Mouse (Mus musculus) spleen, postnatal 10 days (tissue): Measurements from ENCODE around the gene Hand1.

Source experiments
- DNase-seq, 2 experiments: peaks; one replicate each; pipeline ENCODE4 v3.0.0; 2021 to 2022; ENCODE audit warnings: low spot score in 2 of 2

The Hand1 gene

DNA sequence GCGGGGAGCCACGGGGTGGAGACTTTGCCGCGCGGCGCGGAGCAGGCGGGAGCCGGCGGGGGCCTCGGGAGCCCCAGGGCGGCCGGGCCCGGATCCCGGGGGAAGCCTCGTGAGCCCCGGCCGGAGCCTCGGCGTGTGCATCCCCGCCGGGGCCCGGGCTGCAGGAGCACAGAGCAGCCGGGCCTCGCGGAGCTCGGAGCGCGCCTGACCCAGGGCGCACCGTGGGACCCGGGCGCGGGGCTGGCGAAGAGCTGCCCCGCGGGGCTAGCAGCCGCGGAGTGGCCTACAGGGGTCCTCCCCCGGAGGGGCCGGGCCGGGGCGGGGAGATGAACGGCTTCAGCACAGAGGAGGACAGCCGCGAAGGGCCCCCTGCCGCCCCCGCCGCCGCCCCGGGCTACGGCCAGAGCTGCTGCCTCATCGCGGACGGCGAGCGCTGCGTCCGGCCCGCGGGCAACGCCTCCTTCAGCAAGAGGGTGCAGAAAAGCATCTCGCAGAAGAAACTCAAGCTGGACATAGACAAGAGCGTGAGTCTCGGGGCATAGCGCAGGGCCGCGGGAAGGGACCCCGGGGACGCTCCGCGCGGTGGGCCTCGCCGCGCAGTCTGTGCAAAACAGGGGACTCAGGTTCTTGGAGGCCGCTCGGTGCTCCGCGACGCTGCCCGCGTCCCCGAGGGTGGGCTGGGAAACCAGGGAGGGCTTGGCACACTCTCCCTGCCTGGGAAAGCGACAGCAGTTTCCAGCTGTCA, 30.7 kb downstream of the Hand1 start:
- DNase-seq: peak; percentile 50 to 57

DNA sequence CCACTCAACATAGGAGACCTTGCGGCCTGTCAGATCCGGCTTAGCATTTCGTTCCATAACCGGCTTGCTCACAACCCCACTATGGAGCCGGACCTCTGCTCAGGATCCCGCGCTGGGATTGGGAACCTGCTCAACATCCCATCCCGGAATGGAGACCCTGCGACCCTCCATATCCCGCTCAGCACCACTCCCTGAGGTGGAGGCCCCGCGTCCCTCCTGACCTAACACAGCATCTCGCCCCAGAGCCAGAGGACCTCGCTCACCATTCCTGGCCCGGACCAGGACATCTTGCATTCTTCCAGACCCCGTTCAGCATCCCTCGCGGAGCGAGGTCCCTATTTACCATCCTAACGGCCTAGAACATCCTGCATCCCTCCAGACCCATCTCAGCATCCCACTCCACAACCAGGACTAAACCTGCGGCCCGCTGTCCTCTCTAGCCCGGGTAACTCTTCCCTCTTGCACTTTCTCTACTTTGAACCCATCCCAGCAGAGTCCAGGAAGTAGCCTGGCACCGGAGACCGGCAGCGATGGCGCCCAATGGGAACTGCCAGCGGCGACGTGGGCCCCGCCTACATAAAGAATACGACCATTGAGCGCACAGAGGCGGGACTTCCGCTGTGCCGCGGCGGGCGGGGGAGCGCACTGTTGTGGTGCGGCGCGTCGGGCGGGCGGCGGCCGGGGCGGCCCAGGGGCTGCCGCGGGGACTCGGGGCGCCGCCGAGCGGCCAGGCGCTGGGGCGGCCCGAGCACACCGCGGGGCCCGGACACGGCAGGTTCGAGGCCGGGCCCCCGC, 31.4 kb downstream of the Hand1 start, which contains the start of gene Sap30l:
Gene Sap30l, plus strand, starts transcription at position 667 of the 795 bp plus-strand sequence.
- DNase-seq: peak; percentile 92 to 98

DNA sequence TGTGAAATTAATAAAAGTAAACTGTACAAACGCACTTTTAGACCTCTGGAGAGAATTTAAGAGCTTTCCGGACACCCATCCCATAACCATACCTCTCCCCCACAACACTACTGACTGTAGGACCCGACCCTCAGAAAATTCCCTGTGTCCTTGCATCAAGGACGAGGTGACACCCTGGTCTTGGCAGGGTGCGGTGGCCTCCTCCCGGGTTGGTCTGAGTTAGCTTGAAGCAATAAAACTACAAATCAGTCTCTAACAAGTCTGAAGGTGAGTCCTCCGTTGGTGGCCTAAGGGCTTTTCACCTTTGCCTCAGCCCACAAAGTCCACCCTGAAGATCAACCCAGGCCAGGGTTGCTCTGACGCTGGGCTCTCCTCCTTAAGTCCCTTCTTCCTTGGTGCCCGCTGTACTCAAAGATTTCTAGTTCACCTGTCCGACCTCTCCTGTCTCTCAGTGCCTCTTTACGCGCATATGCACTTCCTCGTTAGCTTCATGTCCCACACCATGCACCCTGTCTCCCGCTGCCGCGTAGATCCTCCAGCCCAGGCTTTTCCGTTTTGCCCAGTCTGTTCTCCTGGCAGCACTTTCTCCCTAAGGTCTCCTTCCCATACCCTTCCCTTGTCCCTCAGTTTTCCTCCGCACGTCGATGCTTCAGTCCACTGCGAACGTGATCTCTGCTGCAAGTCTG, 32.2 kb downstream of the Hand1 start:
- DNase-seq: peak in 1 of 2 experiments; percentile 42

DNA sequence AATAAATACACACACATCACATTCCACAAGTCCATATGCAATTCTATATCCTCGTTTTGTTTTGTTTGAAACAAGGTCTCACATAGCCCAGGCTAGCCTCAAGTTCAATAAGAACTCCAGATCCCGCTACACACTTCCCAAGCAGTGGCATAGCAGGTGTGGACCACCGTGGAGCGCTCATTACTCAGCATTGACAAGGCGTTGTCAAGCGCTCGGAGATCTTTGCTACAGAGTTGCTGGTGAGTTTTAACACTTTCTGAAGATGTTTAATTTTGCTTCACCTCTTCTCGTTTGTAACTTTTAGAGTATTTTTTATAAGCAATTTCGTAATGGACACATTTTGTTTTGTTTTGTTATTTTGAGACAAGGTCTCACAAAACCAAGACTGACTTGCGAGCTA, 33.2 kb downstream of the Hand1 start:
- DNase-seq: no peak

DNA sequence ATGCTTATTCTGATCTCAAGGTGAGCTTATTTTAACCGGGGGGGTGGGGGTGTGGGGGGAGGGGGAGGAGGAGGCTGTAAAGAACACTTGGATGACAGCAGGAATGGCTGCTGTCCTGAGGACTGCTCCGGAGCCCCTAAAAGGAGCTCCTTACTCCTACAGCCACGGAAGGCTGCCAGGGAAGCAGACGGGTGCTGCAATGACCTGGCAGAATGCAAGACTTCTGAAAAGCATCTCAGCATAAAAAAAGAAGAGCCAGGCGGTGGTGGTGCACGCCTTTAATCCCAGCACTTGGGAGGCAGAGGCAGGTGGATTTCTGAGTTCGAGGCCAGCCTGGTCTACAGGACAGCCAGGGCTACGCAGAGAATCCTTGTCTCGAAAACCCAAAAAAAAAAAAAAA, 34.8 kb downstream of the Hand1 start:
- no peak for DNase-seq

DNA sequence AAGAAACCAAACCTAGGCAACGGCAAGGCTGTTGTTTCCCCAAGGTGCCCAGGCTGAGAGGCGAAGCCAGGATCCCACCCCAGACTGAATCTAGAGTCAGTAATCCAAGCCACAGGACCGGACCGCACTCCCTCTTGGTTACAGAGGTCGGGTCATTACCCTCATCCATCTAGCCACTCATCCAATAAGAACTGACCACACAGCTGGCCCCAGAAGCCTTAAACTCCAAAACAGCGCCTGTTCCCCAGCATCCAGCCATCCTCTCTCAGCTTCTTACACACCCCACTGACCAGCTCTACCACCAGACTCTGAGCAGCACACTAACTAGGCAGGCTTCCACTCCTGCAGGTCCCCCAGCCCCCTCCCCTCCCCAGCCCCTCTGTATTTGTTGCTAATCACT, 37.5 kb downstream of the Hand1 start:
- DNase-seq: no peak

DNA sequence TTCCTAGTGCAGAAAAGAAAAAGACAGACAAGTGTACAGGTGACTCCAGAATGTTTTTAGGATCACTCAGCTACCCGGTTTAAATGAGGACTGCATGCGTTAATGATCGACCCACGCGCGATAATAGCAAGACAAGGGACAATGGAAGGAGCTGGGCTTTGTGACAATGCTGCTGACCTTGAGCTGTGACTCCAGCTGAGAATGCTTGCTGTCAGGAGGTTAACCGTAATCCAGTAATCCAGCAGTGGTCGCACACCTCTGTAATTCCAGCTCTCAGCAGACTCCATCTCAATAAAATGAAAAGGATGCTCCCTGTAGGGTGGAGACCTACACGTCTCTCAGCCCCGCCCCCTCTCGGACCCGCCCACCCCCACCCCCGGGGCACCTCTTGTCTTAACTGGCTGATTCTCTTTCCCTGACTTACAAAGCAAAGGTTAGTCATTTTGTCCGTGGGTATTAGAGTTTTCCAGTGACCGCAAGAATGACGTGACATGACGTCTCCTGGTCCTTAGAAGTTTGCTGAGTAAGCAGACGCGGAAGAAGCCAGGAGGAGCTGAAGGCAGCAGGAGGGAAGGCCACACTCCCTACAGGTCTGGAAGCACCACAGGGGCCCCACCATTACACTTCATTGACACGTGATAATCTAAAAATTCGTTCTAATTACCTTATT, 41.6 kb downstream of the Hand1 start:
- no peak for DNase-seq

DNA sequence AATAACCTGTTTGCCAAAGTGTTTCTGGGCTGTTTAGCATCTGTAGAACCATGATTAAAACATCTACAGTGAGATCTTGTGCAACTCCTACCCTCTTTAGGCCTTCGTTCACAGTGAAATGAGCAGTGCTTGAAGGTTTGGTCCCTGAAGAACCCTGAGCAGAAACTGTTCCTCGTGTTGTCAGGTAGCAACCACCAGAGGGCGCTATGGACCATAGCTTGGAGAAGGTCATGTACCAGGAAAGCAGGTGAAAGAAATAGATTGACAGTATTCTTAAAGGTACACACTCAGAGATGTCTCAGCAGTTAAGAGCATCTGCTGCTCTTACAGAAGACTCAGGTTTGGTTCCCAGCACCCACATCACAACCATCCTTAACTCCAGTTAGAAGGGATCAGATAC, 44.7 kb downstream of the Hand1 start:
- peak; percentile 51 to 82 for DNase-seq

DNA sequence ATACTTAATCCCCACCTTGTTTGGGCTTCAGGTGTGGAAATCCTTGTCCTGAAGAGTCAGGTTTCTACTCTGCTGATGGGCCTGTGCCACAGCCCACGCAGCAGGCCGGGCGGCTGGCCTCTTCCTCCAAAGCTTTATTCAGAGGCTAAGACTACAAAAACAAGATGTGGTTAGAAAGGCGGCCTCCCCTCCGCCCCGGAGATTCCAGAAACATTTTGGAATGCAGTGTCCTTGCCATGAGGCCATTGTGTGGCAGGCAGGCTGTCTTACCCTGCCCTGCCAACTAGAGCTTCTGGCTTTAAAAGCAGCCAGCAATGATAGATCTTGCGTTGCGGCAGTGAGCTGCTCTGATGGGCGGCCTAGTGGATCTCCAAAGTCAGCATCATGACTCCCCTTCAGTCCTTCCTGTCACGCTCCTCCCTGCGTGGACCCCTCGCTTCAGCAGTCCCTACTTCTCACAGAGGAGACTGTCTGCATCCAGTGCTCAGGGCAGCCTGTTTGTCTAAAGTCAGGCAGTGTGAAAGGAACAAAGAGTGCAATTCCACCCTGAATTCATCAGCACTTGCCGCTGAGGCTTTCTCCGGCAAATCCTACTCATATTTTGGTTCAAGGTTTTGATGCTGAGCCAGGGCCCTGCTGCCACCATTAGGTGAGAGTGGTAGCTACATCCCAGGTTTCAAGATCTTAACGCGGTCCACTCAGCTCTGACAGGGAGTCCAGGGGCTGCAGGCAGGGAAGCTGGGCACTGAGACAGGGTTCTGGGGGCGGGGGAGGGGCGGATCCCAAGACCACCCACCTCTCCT, 45.8 kb downstream of the Hand1 start:
- no peak for DNase-seq

DNA sequence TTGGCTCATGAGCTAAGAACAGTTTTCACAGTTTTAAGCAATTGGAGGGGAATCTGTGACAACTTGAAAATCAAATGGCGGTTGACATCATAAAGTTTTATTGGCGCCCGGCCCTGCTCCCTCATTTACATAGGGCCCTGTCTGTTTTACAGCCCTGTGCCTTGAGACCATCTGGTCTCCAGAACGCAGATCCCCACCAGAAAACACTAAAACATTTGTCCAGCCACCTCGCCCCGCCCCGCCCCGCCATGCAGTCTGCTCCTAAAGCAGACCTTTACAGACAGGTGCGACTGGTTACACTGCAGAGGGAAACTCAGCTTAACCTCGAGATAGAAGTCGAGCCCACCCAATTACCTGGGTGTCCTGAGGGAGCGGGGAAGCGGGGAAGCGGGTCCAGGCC, 52.8 kb downstream of the Hand1 start:
- no peak for DNase-seq
